Mouse (Mus musculus): ENCODE results near the gene Znrf2.

Gene Znrf2

GRCm38 (mm10) chr6:54914977-54915376 is 98.3 kb downstream of the Znrf2 start:
- no peak for DNase-seq (ENCODE audit: low read depth, low spot score)

- no peak for DNase-seq (ENCODE audit: low read depth, low spot score)
These were observed 99.4 kb downstream of the Znrf2 start for GRCm38 (mm10) chr6:54916163-54916562.

- no peak for DNase-seq (ENCODE audit: low read depth, low spot score)
These were observed 100.2 kb downstream of the Znrf2 start for GRCm38 (mm10) chr6:54916941-54917340.

GRCm38 (mm10) chr6:54917523-54917922 is 100.8 kb downstream of the Znrf2 start:
- no peak for DNase-seq (ENCODE audit: low read depth, low spot score)

- DNase-seq (ENCODE audit: low read depth, low spot score) = no peak
These were observed 101.8 kb downstream of the Znrf2 start for GRCm38 (mm10) chr6:54918521-54918920.

GRCm38 (mm10) chr6:54924538-54924937 is 107.8 kb downstream of the Znrf2 start:
- no peak for DNase-seq (ENCODE audit: low read depth, low spot score)

GRCm38 (mm10) chr6:54925736-54926440 is 109.2 kb downstream of the Znrf2 start:
- DNase-seq (ENCODE audit: low read depth, low spot score) = no peak

GRCm38 (mm10) chr6:54926899-54927298 is 110.2 kb downstream of the Znrf2 start:
- no peak for DNase-seq (ENCODE audit: low read depth, low spot score)

GRCm38 (mm10) chr6:54927946-54928345 is 111.2 kb downstream of the Znrf2 start:
- no peak for DNase-seq (ENCODE audit: low read depth, low spot score)

- no peak for DNase-seq (ENCODE audit: low read depth, low spot score)
These were observed 114.9 kb downstream of the Znrf2 start for GRCm38 (mm10) chr6:54931641-54932040.

- no peak for DNase-seq (ENCODE audit: low read depth, low spot score)
These were observed 115.8 kb downstream of the Znrf2 start for GRCm38 (mm10) chr6:54932526-54932925.

GRCm38 (mm10) chr6:54933216-54933615 is 116.5 kb downstream of the Znrf2 start:
- no peak for DNase-seq (ENCODE audit: low read depth, low spot score)

- DNase-seq (ENCODE audit: low read depth, low spot score) = no peak
These were observed 117.2 kb downstream of the Znrf2 start for GRCm38 (mm10) chr6:54933866-54934265.

GRCm38 (mm10) chr6:54934313-54934712 is 117.6 kb downstream of the Znrf2 start:
- no peak for DNase-seq (ENCODE audit: low read depth, low spot score)

GRCm38 (mm10) chr6:54934930-54935329 is 118.2 kb downstream of the Znrf2 start:
- no peak for DNase-seq (ENCODE audit: low read depth, low spot score)

- no peak for DNase-seq (ENCODE audit: low read depth, low spot score)
These were observed 119.8 kb downstream of the Znrf2 start for GRCm38 (mm10) chr6:54936496-54936895.

- no peak for DNase-seq (ENCODE audit: low read depth, low spot score)
These were observed 122.9 kb downstream of the Znrf2 start for GRCm38 (mm10) chr6:54939631-54940030.

- no peak for DNase-seq (ENCODE audit: low read depth, low spot score)
These were observed 123.4 kb downstream of the Znrf2 start for GRCm38 (mm10) chr6:54940126-54940525.

GRCm38 (mm10) chr6:54941149-54941548 is 124.4 kb downstream of the Znrf2 start:
- DNase-seq (ENCODE audit: low read depth, low spot score) = no peak
